Mouse (Mus musculus) hindbrain, embryonic 11.5 days (tissue): Measurements from ENCODE around the gene Prkaa1. TPM values are rescaled to one million over a fixed set of nuclear protein-coding genes. Genes with fewer than 3 reads are reported as not detected.
"Not testable (repeated sequence)": the region's sequence is repeated elsewhere in the genome, so short reads cannot be mapped to it uniquely, and the experiment has no call there.

Experiments used
- ATAC-seq: fragments of 200-750 bp; cut with Nextera tagmentation; 2 replicates; pipeline ENCODE4 v1.8.0; 2017; ENCODE audit warnings: mild to moderate bottlenecking, moderate TSS enrichment, moderate library complexity; ENCODE audit not compliant: low FRiP score
- DNase-seq: peaks from one replicate; pipeline ENCODE4 v3.0.0-alpha.2; 2015; ENCODE audit warnings: low spot score
- H3K27ac ChIP-seq: fragments of 300-500 bp; sonication (generic); 2 replicates; pipeline ENCODE4 v1.5.1; 2014; ENCODE audit warnings: mild to moderate bottlenecking, low read depth, low read length
- H3K27me3 ChIP-seq: fragments of 300-500 bp; sonication (generic); 2 replicates; pipeline ENCODE4 v1.6.1; 2014; ENCODE audit warnings: mild to moderate bottlenecking, low read length, moderate library complexity, mixed read lengths; ENCODE audit not compliant: control insufficient read depth, insufficient read depth
- H3K36me3 ChIP-seq: fragments of 300-500 bp; sonication (generic); 2 replicates; pipeline ENCODE4 v1.6.1; 2014; ENCODE audit warnings: mild to moderate bottlenecking, low read length, moderate library complexity, mixed read lengths; ENCODE audit not compliant: control insufficient read depth, insufficient read depth
- H3K4me1 ChIP-seq: fragments of 300-500 bp; sonication (generic); replicated peaks from 2 replicates; pipeline ENCODE4 v1.6.1; 2014; ENCODE audit warnings: low read length, mixed read lengths; ENCODE audit not compliant: control insufficient read depth, insufficient read depth
- H3K4me2 ChIP-seq: fragments of 300-500 bp; sonication (generic); replicated peaks from 2 replicates; pipeline ENCODE4 v1.6.1; 2014; ENCODE audit warnings: mild to moderate bottlenecking, low read depth, low read length
- H3K4me3 ChIP-seq: fragments of 300-500 bp; sonication (generic); 2 replicates; pipeline ENCODE4 v1.5.1; 2014; ENCODE audit warnings: low read depth, low read length
- H3K9ac ChIP-seq: fragments of 300-500 bp; sonication (generic); 2 replicates; pipeline ENCODE4 v1.6.1; 2014; ENCODE audit warnings: low read depth, low read length
- H3K9me3 ChIP-seq: fragments of 300-500 bp; sonication (generic); 2 replicates; pipeline ENCODE4 v1.6.1; 2016; ENCODE audit warnings: low read length; ENCODE audit not compliant: control insufficient read depth
- WGBS: fragments of 180-500 bp; shearing (Covaris S2); extraction: QIAGEN DNeasy Blood & Tissue Kit; methylation state at CpG from one replicate; pipeline ENCODE4 v1.1.7; 2014; 5-methylcytosine and 5-hydroxymethylcytosine counted together
- polyA plus RNA-seq: library from polyadenylated mRNA; unstranded; fragments of >200 nt; fragmentation: Nextera tagmentation; extraction: Ambion mirVana; gene quantifications from 2 replicates; pipeline ENCODE4 v1.2.1, GENCODE M21; 2014

Gene Prkaa1
- polyA plus RNA-seq, 1 experiment from 2014 or later, result 20.6 TPM

- H3K36me3 ChIP-seq, result no peaks in the 10 kb centered on the region
- 84% methylated on average over 9 of the region's 9 CpGs for whole genome bisulfite sequencing
Measured at GRCm38 (mm10) chr15:5194931-5195330, 51.3 kb downstream of the Prkaa1 start.

GRCm38 (mm10) chr15:5195987-5196514 lies 52.4 kb downstream of the Prkaa1 start:
- no peaks in the 10 kb centered on the region for H3K27me3 ChIP-seq
- WGBS, result 72% methylated on average over 4 of the region's 4 CpGs
- no peak overlapping the region for H3K4me2 ChIP-seq
- no peak for DNase-seq
- no peak overlapping the region for H3K27ac ChIP-seq
- no peak overlapping the region for H3K4me3 ChIP-seq
- no peaks in the 10 kb centered on the region for H3K36me3 ChIP-seq
- ATAC-seq, result no peak
- no peaks in the 10 kb centered on the region for H3K4me1 ChIP-seq
- no peak overlapping the region for H3K9ac ChIP-seq
- no peaks in the 10 kb centered on the region for H3K9me3 ChIP-seq

More at GRCm38 (mm10) chr15:5194931-5195330, 51.3 kb downstream of the Prkaa1 start:
- Histone ChIP-seq H3K9me3 (no peaks in the 10 kb centered on the region), H3K9ac (no peak overlapping the region), H3K4me1 (no peaks in the 10 kb centered on the region), H3K4me2 (no peak overlapping the region), H3K27me3 (no peaks in the 10 kb centered on the region), H3K4me3 (no peak overlapping the region), H3K27ac (no peak overlapping the region)
- DNase-seq, result no peak
- ATAC-seq, result no peak

GRCm38 (mm10) chr15:5196691-5197090 lies 53.0 kb downstream of the Prkaa1 start:
- no peaks in the 10 kb centered on the region for H3K4me1 ChIP-seq
- 62% methylated on average over 4 of the region's 4 CpGs for WGBS
- no peaks in the 10 kb centered on the region for H3K36me3 ChIP-seq
- ATAC-seq, result no peak
- no peak overlapping the region for H3K27ac ChIP-seq
- H3K9ac ChIP-seq, result no peak overlapping the region
- DNase-seq, result no peak
- no peak overlapping the region for H3K4me3 ChIP-seq
- H3K4me2 ChIP-seq, result no peak overlapping the region
- no peaks in the 10 kb centered on the region for H3K9me3 ChIP-seq
- H3K27me3 ChIP-seq, result no peaks in the 10 kb centered on the region

- ATAC-seq (no peak), DNase-seq (no peak)
- no peaks in the 10 kb centered on the region for H3K36me3 ChIP-seq
- no peaks in the 10 kb centered on the region for H3K4me1 ChIP-seq
- H3K27me3 ChIP-seq, result no peaks in the 10 kb centered on the region
- no peak overlapping the region for H3K4me3 ChIP-seq
- no peaks in the 10 kb centered on the region for H3K9me3 ChIP-seq
- WGBS, result 90% methylated on average over 9 of the region's 9 CpGs
- H3K27ac ChIP-seq, result no peak overlapping the region
- H3K9ac ChIP-seq, result no peak overlapping the region
- H3K4me2 ChIP-seq, result no peak overlapping the region
Measured at GRCm38 (mm10) chr15:5205222-5205621, 61.6 kb downstream of the Prkaa1 start.

GRCm38 (mm10) chr15:5209116-5209515 lies 65.5 kb downstream of the Prkaa1 start:
- H3K9ac ChIP-seq, result no peak overlapping the region
- no peaks in the 10 kb centered on the region for H3K27me3 ChIP-seq
- no peaks in the 10 kb centered on the region; the same call in 1 of the 2 replicates for H3K36me3 ChIP-seq
- DNase-seq (no peak), ATAC-seq (no peak)
- H3K9me3 ChIP-seq, result no peaks in the 10 kb centered on the region
- no peak overlapping the region for H3K27ac ChIP-seq
- no peaks in the 10 kb centered on the region for H3K4me1 ChIP-seq
- H3K4me2 ChIP-seq, result no peak overlapping the region
- WGBS, result 95% methylated on average over 3 of the region's 3 CpGs
- no peak overlapping the region for H3K4me3 ChIP-seq

- Histone ChIP-seq H3K36me3 (no peaks in the 10 kb centered on the region), H3K9me3 (no peaks in the 10 kb centered on the region), H3K4me3 (no peak overlapping the region), H3K9ac (no peak overlapping the region), H3K27me3 (no peaks in the 10 kb centered on the region), H3K4me1 (no peaks in the 10 kb centered on the region), H3K27ac (no peak overlapping the region), H3K4me2 (no peak overlapping the region)
- no peak for ATAC-seq
- 93% methylated on average over 6 of the region's 6 CpGs for WGBS
- DNase-seq, result no peak
Measured at GRCm38 (mm10) chr15:5220491-5220890, 76.8 kb downstream of the Prkaa1 start.

GRCm38 (mm10) chr15:5230746-5231145 lies 87.1 kb downstream of the Prkaa1 start:
- not testable (repeated sequence) for H3K9ac ChIP-seq, H3K27me3 ChIP-seq, DNase-seq, H3K4me2 ChIP-seq, H3K36me3 ChIP-seq, H3K9me3 ChIP-seq, ATAC-seq, H3K4me1 ChIP-seq, H3K27ac ChIP-seq, H3K4me3 ChIP-seq
- 89% methylated on average over 10 of the region's 10 CpGs for WGBS

Other genes starting within 250 kb of the Prkaa1 start
- gene Mroh2b, start 245.1 kb upstream of the Prkaa1 start, polyA plus RNA-seq, result not detected in 2 replicates
- not detected in 2 replicates for gene C7, start 80.1 kb upstream of the Prkaa1 start, polyA plus RNA-seq
- gene Card6, start 35.3 kb upstream of the Prkaa1 start, polyA plus RNA-seq, result 1.3 and 1.6 TPM in 2 replicates
- gene Rpl37, start 27.2 kb upstream of the Prkaa1 start, polyA plus RNA-seq, result 482 and 496 TPM in 2 replicates
- 50.6 and 52.1 TPM in 2 replicates for gene Ttc33, start 41.7 kb downstream of the Prkaa1 start, polyA plus RNA-seq
- 0.97 and 1.0 TPM in 2 replicates for gene Ptger4, start 100.3 kb downstream of the Prkaa1 start, polyA plus RNA-seq